Mouse (Mus musculus) gastrocnemius, adult 2 months (tissue): ENCODE data around the gene Cpa5. TPM values are rescaled to one million over a fixed set of nuclear protein-coding genes. Genes with fewer than 3 reads are reported as not detected.

Experiments
- DNase-seq: peaks from one replicate; pipeline ENCODE4 v3.0.0; 2022
- H3K27ac ChIP-seq: fragments of 200-600 bp; 2 replicates; pipeline ENCODE4 v1.8.1; 2022; ENCODE audit warnings: mild to moderate bottlenecking
- H3K4me3 ChIP-seq: fragments of 200-600 bp; 2 replicates; pipeline ENCODE4 v1.8.1; 2022; ENCODE audit warnings: mild to moderate bottlenecking, moderate library complexity
- CTCF ChIP-seq: fragments of 200-600 bp; IDR thresholded peaks from 2 replicates; pipeline ENCODE4 v1.8.1; 2022; ENCODE audit warnings: antibody characterized with exemption, mild to moderate bottlenecking, moderate library complexity
- intact Hi-C: fragments of 180-260 bp; cut with DNase I; formaldehyde crosslinking; loops from one replicate; pipeline ENCODE4 v1.15.1; 2025
- total RNA-seq, 2 experiments: library from RNA; stranded (reverse); gene quantifications; 2 replicates each; pipeline ENCODE4 v1.2.3; 2021

Cpa5 gene
- total RNA-seq, 2 experiments from 2014 or later, result not detected

GRCm38 (mm10) chr6:30615741-30616140 lies 4.9 kb downstream of the Cpa5 start:
- Histone ChIP-seq H3K27ac (no peak overlapping the region), H3K4me3 (no peak overlapping the region)
- no peak for TF ChIP-seq CTCF
- no peak for DNase-seq
- intact Hi-C loops, result no loop called here

GRCm38 (mm10) chr6:30616491-30616941 lies 5.7 kb downstream of the Cpa5 start:
- H3K27ac ChIP-seq, result no peak overlapping the region
- intact Hi-C loops, result no loop called here
- no peak for DNase-seq
- H3K4me3 ChIP-seq, result 0 out of 2 replicates have a peak overlapping the region, but pooled peaks have one; percentile 13
- no peak for TF ChIP-seq CTCF

- DNase-seq, result no peak
- H3K4me3 ChIP-seq, result peak overlapping the region; percentile 51; the same call in 1 of the 2 replicates
- H3K27ac ChIP-seq, result no peak overlapping the region
- no peak for TF ChIP-seq CTCF
- intact Hi-C loops, result no loop called here
Measured at GRCm38 (mm10) chr6:30617020-30617958, 6.5 kb downstream of the Cpa5 start.

GRCm38 (mm10) chr6:30617959-30618590 lies 7.3 kb downstream of the Cpa5 start:
- intact Hi-C loops, result no loop called here
- peak overlapping the region; percentile 51 for H3K4me3 ChIP-seq
- no peak for TF ChIP-seq CTCF
- H3K27ac ChIP-seq, result peak overlapping the region; percentile 48
- no peak for DNase-seq

- Histone ChIP-seq H3K27ac (peak overlapping the region; percentile 48; the same call in 1 of the 2 replicates), H3K4me3 (no peak overlapping the region; the same call in 1 of the 2 replicates)
- DNase-seq, result peak; percentile 49
- TF ChIP-seq CTCF, result no peak
- intact Hi-C loops, result no loop called here
Measured at GRCm38 (mm10) chr6:30618735-30619134, 7.9 kb downstream of the Cpa5 start.

GRCm38 (mm10) chr6:30619606-30620005 lies 8.8 kb downstream of the Cpa5 start:
- DNase-seq, result no peak
- intact Hi-C loops, result no loop called here
- no peak overlapping the region for H3K27ac ChIP-seq

GRCm38 (mm10) chr6:30620591-30620990 lies 9.8 kb downstream of the Cpa5 start:
- intact Hi-C loops, result no loop called here
- peak; percentile 44 for DNase-seq
- Histone ChIP-seq H3K27ac (peak overlapping the region; percentile 1; the same call in 1 of the 2 replicates), H3K4me3 (no peak overlapping the region)
- TF ChIP-seq CTCF, result no peak

More at GRCm38 (mm10) chr6:30619606-30620005, 8.8 kb downstream of the Cpa5 start:
- no peak overlapping the region for H3K4me3 ChIP-seq
- no peak for TF ChIP-seq CTCF

GRCm38 (mm10) chr6:30620994-30621393 lies 10.2 kb downstream of the Cpa5 start:
- no peak for DNase-seq
- Histone ChIP-seq H3K27ac (no peak overlapping the region), H3K4me3 (no peak overlapping the region)
- intact Hi-C loops, result no loop called here
- no peak for TF ChIP-seq CTCF

- no peak for DNase-seq
- intact Hi-C loops, result no loop called here
- no peak for TF ChIP-seq CTCF
- no peak overlapping the region for H3K27ac ChIP-seq
- H3K4me3 ChIP-seq, result no peak overlapping the region
Measured at GRCm38 (mm10) chr6:30621986-30622389, 11.2 kb downstream of the Cpa5 start.

GRCm38 (mm10) chr6:30624763-30625162 lies 14.0 kb downstream of the Cpa5 start:
- TF ChIP-seq CTCF, result no peak
- DNase-seq, result no peak
- intact Hi-C loops, result no loop called here
- Histone ChIP-seq H3K27ac (no peak overlapping the region), H3K4me3 (no peak overlapping the region)

GRCm38 (mm10) chr6:30628152-30628551 lies 17.3 kb downstream of the Cpa5 start:
- no peak for DNase-seq
- Histone ChIP-seq H3K4me3 (no peak overlapping the region), H3K27ac (no peak overlapping the region)
- intact Hi-C loops, result no loop called here
- TF ChIP-seq CTCF, result no peak

- DNase-seq, result no peak
- no peak overlapping the region for H3K27ac ChIP-seq
- no peak for TF ChIP-seq CTCF
- no peak overlapping the region for H3K4me3 ChIP-seq
- intact Hi-C loops, result no loop called here
Measured at GRCm38 (mm10) chr6:30629989-30630388, 19.2 kb downstream of the Cpa5 start.

GRCm38 (mm10) chr6:30635361-30635862 lies 24.6 kb downstream of the Cpa5 start:
- intact Hi-C loops, result no loop called here
- no peak for DNase-seq
- H3K4me3 ChIP-seq, result no peak overlapping the region
- no peak for TF ChIP-seq CTCF
- H3K27ac ChIP-seq, result no peak overlapping the region
